Comparison of ENCODE assay signal across 17 mouse cellular contexts in genomic region chr15:52657916-52658315, GRCm38 (mm10).
"Had no signal": no experiment of that assay in that cellular context is flagged by ENCODE, and none has a peak within 500 bp of the region (broad histone marks: within the 10 kb centered on the region; RNA-seq: fewer than 3 reads in every experiment).

No protein-coding gene starts in this region.

- DNase-seq: gastrocnemius, adult 2 months; gastrocnemius, postnatal 10 days; gastrocnemius, postnatal 25 days; heart, adult 2 months; heart, postnatal 14 days; heart, postnatal 4 days; kidney, adult 11 months; kidney, adult 2 months; kidney, adult 9 months; kidney, postnatal 14 days; kidney, postnatal 36 days; layer of hippocampus, adult 9-11 months; layer of hippocampus, postnatal 36 days; liver; liver, embryonic 13.5 days had no signal

- ATAC-seq: hindbrain, postnatal 0 days; intestine, embryonic 16.5 days had no signal
